Mouse (Mus musculus): ENCODE data around the gene Rnf220. TPM values are rescaled to one million over a fixed set of nuclear protein-coding genes. Genes with fewer than 3 reads are reported as not detected.
A peak's percentile ranks its signal among the peaks of the same experiment; 100 is the strongest.

Gene Rnf220
- total RNA-seq, 2 experiments from 2014 or later = 31.6 to 35.3 TPM

DNA sequence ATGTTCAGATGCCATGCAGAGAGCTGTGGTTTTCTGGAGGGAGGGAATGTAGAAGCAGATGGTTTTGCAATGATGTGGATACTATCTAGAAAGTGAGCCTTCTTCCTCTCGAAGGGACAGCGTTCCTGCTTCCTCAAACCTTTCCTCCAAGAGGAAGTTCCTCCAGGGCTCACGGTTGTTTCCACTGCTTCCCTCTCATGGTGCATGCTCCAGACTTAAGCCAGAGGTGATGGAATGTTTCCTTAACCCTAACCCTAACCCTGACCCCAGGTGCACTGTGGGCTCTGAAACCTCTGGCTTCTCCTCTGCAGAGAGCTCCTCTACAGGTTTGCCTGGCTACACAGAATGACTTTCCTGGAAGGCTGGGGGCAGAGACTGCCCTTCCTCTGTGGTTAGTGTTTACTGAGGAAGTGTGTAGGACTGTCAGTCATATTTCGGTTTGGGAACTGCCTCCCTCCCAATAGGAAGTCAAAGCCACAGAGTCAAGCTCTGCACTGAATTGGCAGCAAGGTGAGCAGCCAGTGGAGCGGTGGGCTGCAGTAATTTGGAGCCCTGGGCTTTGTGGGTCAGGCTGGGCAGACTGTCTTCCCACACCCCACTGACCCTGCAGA lies 242.7 kb downstream of the Rnf220 start:
- intact Hi-C loops (cut with DNase I) = no loop called here
- DNase-seq = no peak

DNA sequence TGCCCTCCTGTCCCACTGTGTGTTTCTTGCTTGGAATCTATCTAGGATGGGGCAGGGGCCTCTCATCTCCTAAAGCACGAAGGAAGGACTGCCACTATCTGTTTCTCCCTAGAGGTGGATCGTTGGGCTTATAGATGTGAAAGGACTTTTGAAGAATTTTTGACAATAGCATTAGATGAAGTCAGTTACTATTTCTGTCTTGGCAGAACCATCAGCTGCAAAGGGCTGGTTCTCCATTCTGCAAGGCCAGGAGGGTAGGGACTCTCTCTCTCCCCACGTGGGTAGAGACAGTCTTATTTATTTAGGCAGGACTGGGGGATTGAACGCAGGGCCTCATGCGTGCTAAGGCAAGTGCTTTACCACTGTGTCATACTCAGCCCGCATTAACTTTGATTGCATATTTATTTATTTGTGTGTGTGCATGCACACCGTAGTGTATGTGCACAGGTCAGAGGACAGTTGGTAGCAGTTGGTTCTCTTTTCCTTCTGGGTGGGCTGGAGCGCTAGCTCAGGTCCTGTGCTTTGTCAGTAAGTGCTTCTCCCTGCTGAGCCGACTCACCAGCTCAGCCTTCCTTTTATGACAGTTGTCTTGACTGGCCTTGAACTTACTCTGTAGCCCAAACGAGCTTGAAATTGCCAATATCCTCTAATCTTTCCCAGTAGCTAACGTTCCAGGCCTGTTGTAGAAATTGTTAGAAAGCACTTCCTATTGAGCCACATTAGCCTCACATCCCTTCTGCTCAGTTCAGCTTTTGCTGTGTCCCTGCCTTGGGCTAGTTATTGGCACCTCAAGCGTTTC lies 243.4 kb downstream of the Rnf220 start:
- no peak for DNase-seq
- intact Hi-C loops (cut with DNase I) = no loop called here

DNA sequence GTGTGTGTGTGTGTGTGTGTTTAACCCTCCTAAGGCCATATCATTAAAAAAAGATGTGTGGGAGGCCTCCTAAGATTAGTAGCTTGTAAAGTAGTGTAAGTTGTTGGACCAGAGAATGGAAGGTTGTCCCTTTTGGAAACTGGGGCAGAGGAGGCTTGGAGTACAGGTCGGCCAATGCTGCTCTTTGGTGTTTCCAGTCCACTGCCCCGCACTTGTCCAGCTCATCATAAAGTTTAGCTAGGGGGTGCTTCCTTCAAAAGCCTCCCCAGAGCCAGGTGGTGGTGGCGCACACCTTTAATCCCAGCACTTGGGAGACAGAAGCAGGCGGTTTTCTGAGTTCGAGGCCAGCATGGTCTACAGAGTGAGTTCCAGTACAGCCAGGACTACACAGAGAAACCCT lies 244.1 kb downstream of the Rnf220 start:
- DNase-seq = no peak
- intact Hi-C loops (cut with DNase I) = no loop called here

DNA sequence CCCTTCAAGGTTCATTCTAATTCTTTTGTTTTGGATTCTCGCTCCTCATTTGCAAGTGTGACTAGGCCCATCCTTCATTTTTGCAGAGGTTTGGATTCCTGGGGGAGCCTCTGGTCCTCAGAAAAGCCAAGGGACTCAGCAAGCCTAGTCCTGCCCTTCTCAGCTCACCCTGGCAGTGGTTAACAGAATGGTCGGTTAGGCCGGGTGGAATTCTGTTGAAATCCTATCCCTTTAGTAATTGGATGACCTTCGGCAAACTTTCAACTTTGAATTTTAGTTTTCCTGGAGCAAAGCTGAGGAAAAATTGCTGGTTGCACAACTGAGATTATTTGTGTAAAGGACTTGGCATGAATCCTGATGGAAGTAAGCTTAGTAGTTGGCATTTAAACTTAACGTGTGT lies 244.5 kb downstream of the Rnf220 start:
- DNase-seq = peak in 1 of 2 experiments; percentile 38
- intact Hi-C loops (cut with DNase I) = no loop called here

DNA sequence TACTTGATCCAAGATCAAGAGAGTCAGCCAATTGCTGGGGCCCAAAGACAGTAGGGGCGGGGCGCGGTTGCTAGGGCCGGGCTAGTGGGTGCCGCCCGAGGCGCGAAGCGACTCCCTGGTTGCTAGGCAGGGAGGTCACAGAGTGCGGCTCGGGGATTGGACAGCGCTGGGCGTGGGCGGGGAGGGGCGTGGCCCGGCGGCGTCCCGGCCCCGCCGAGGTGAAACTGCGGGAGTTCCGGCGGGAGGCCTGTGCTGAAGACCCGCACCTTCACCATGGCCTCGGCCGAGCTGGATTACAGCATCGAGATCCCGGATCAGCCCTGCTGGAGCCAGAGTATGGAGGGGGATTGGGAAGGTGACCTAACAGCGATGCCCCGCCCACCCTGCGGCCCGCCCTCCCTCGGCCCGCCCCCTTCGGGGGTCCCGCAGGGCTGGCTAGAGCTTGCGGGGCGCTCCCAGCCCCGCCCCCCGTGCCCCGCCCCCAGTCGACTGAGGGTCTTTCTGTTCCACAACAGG lies 245.0 kb downstream of the Rnf220 start, which contains the start of the genes Tmem53 and Armh1:
Tmem53 (plus strand) TSS at position 151 of the 516 bp plus-strand sequence.
Armh1 (minus strand) TSS at position 325 of the 516 bp plus-strand sequence.
- peak; percentile 91 to 93 for DNase-seq
- intact Hi-C loops (cut with DNase I) = no loop called here

DNA sequence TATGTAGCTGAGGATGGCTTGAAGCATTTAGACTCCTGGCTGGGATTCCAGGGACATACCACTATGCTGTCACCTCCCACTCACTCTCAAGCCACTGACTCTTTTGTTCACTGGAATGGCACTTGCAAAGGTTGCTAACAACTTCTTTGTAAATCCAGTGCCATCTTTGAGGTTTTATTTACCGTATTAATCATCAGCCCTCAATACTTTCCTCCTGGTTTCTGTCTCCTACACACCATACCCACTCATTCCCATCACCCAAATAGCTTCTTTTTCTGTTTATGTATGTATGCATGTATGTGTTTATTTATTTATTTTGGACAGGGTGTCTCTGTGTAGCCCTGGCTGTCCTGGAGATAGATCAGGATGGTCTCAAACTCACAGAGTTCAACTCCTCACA lies 245.9 kb downstream of the Rnf220 start:
- intact Hi-C loops (cut with DNase I) = no loop called here
- DNase-seq = no peak

DNA sequence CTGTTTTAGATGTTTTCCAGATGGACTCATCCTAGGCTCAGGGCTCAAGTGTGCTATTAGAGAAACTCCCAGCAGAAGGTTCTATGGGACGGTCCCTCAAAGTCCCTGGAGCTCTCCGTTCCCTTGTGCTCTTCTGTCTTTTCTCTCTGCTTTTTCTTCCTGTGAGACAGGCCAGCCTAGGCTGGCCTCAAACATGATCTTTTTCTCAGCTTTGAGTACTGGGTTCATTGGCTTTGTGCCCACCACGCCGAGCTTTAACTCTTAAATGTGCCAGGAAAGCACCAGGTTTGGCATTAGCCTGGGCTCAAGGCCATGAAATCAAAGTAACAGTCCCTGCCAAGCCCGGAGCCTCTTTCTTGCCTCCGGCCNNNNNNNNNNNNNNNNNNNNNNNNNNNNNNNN lies 256.0 kb downstream of the Rnf220 start:
- DNase-seq = no peak
- intact Hi-C loops (cut with DNase I) = no loop called here

DNA sequence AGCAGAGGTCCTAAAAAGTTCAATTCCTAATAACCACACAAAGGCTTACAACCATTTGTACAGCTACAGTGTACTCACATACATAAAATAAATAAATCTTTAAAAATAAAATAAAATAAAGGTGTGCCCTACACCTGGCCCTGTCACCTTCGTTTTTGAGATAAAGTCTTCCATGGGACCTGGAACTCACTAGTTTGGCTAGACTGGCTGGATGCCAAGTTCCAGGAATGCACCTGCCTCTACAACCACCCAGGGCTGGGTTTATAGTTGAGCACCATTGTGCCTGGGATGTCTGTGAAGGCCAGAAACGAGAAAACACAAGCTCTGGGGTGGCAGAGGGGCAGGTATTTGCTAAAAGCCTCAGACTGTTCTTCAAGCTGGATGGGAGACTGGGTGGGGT lies 257.7 kb downstream of the Rnf220 start:
- intact Hi-C loops (cut with DNase I) = no loop called here
- DNase-seq = no peak

DNA sequence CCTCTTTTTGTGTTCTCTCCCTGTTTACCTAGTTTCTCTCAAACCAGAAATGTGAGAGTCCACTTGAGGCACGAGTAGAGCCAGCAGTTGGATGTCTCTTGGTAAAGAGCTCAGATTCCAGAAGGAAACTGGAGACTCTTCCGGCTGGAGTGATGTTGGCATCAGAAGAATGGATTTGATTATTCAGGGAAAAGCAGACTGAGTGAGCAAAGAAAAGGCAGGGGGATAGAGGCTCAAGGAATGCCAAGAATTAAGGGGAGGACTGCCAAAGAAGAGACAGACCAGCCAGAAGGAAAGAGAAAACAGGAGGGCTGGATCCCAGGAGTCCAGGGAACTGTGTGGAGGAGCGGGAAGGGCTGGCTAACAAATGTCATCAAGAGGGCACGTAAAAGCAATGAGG lies 261.0 kb downstream of the Rnf220 start:
- intact Hi-C loops (cut with DNase I) = no loop called here
- DNase-seq = no peak

DNA sequence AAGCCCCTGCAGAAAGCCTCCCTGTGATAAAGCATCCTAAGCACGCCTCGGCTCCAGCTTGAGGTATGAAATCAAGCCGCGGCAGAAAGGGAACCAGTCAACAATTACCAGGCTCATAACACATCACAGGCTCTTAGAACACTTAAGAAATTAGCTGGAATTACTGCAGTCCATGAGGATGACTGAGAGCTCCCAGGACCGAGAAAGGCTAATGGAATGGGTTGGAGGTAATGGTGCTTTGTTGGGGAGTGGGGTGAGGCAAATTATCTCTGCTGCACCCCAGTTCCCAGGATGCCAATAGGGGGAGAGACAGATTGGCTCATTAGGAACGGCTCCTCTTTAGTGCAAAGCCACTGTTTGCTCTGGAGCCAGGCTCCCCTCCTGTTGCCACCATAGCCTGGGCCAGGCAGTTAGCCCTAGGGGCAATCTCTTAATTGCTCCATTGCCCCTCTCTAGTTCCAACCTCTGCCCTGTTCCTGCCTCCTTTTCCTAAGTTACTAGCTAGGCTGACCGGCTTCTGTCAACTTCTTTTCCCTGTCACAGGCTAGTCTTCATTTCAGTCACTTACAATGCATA lies 262.6 kb downstream of the Rnf220 start:
- intact Hi-C loops (cut with DNase I) = no loop called here
- DNase-seq = no peak

DNA sequence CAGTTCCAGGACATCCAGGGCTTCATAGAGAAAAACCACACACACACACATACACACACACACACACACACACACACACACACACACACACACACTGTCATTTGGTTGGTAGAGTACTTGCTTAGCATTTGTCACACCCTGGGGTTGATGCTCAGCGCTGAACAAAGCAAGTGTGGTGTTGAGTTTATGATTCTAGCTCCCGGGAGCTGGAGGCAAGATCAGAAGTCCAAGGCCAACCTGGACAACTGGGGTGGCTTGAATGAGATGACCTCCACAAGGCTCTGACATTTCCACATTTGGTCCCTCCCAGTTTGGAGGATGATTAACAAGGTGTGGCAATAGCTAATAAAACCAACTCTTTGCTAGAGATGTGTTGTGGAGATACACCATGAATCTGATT lies 265.6 kb downstream of the Rnf220 start:
- intact Hi-C loops (cut with DNase I) = loop anchor here (2.0 kb wide), 1 partner anchor 36 kb away; no protein-coding TSS in a partner anchor
- DNase-seq = no peak

DNA sequence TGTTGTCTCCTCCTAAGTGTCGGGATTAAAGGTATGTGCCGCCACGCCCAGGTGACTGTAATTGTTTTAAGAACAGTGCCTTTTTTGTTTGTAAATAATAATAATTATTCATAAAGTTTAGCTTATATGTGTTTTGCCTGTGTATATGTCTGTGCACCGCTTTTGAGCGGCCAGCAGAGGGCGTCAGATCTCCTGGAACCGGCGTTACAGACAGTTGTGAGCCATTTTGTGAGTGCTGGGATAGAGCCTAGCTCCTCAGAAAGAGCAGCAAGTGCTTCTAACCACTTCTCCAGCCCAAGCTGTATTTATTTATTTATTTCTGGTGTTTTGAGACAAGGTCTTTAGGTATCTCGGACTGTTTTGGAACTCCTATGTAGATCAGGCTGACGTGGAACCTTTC lies 266.5 kb downstream of the Rnf220 start:
- no peak for DNase-seq
- intact Hi-C loops (cut with DNase I) = loop anchor here (2.0 kb wide), 1 partner anchor 36 kb away; no protein-coding TSS in a partner anchor

DNA sequence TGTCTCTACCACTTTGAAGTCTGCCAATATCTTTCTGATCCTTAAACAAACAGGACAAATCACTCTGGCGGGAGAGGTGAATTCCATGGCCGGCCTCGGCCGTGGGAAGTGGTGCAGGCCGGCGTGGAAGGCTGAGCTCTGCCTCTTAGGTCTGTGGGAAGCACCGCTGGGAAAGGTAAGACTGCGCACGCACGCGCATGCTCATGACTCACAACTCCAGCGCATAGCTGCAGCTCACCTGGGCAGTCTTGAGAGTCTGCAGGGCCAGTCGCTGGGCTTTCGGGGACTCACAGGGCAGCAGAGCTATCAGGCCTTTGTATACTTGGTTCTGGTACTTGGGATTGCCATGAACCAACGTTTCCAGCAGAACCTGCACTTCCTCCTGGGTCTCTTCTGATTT lies 267.3 kb downstream of the Rnf220 start:
- intact Hi-C loops (cut with DNase I) = no loop called here
- no peak for DNase-seq

DNA sequence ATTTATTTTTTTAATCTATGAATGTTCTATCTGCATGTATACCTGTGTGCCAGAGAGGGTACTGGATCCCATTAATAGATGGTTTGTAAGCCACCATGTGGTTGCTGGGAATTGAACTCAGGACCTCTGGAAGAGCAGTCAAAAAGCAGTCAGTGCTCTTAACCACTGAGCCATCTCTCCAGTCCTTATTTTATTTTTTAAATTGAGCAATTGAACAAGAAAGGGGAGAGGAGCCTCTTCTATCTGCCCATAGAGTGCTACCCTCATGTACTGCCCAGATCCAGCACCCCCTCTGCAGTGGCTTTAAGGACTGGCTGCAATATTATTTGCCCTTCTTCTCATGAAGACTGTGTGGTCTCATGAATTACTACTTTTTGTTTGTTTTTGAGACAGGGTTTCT lies 271.6 kb downstream of the Rnf220 start:
- DNase-seq = no peak
- intact Hi-C loops (cut with DNase I) = no loop called here

DNA sequence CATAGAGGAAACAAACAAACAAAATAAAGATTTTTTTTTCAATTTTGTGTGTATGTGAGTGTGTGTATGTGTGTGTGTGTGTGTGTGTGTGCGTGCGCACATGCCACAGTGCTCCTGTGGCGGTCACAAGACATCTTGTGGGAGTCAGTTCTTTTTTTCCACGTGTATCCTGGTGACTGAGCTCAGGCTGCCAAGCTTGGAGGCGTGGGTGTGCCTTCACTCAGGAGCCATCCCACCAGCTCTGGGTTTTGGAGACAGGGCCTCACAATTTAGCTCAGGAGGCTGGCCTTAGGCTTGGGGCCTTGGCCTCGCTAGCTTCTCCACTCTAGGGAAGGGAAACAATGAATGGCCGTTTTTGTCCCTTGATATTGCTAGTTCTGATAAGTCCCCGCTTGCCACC lies 272.7 kb downstream of the Rnf220 start:
- no peak for DNase-seq
- intact Hi-C loops (cut with DNase I) = no loop called here

DNA sequence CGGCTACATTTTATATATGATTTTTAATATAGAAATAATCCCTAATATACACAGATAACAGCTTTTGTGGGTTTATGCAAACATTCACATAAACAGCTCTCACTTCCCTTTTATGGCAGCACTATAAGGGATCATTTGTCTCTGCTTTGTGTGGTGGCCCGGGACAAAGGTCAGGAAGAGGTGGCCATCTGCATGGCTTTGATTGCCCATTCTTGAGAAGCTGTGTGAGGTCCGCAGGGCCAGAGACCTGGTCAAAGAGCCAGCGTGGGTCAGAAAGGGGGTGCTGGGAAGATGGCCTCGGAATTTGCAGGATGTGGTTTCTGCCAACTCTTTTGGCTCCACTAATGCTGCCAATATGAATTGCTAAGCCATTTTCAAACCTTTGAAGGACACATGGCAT lies 273.9 kb downstream of the Rnf220 start:
- no peak for DNase-seq
- intact Hi-C loops (cut with DNase I) = no loop called here

DNA sequence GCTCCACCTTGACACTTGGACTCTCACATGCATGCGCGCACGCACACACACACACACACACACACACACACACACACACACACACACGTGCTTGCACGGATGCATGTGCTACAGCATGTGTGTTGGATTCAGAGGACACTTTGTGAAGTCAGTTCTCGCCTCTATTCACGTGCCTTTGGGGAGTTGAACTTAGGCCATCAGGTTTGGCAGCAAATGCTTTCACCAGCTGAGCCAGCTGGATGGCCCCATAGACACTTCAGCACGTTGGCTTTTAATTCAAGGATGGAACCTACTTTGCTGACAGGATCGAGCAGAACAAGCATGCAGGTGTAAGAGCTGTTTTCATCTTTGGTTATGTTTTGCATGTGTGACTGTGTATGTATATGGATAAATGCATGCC lies 275.0 kb downstream of the Rnf220 start:
- intact Hi-C loops (cut with DNase I) = no loop called here
- DNase-seq = peak in 1 of 2 experiments; percentile 31

Data from heart, postnatal 14 days (tissue).